Mouse (Mus musculus) c-Kit-positive CD71-positive TER-119-positive erythroid progenitor cells, embryonic 14.5 days (primary cell): ENCODE measurements around the gene Nfyb.

Experiments used
- DNase-seq: peaks from one replicate; pipeline ENCODE4 v3.0.0-alpha.2; 2013; ENCODE audit warnings: low spot score

Nfyb gene

GRCm38 (mm10) chr10:82744296-82744695, 19.6 kb downstream of the Nfyb start:
- DNase-seq: no peak

- DNase-seq: no peak
Observed at GRCm38 (mm10) chr10:82742578-82742977, 21.4 kb downstream of the Nfyb start.

- DNase-seq: no peak
Observed at GRCm38 (mm10) chr10:82741876-82742275, 22.1 kb downstream of the Nfyb start.

GRCm38 (mm10) chr10:82741354-82741753, 22.6 kb downstream of the Nfyb start:
- no peak for DNase-seq

GRCm38 (mm10) chr10:82699296-82699941, 64.5 kb downstream of the Nfyb start:
- no peak for DNase-seq

- peak; percentile 74 for DNase-seq
Observed at GRCm38 (mm10) chr10:82698712-82699261, 65.2 kb downstream of the Nfyb start.
